Mouse (Mus musculus) G1E (cell line): Measurements from ENCODE around the gene Ndufab1. TPM values are rescaled to one million over a fixed set of nuclear protein-coding genes. Genes with fewer than 3 reads are reported as not detected.

Experiments used
- ATAC-seq: 2 replicates; pipeline ENCODE4 v1.8.0; 2016; ENCODE audit warnings: mild to moderate bottlenecking; ENCODE audit not compliant: insufficient number of reproducible peaks, poor library complexity, low FRiP score, severe bottlenecking; ENCODE audit errors: extremely low read depth
- DNase-seq: peaks from one replicate; pipeline ENCODE4 v3.0.0; 2012; ENCODE audit warnings: low spot score
- H3K27me3 ChIP-seq: 2 replicates; pipeline ENCODE4 v1.6.1; 2012; ENCODE audit warnings: mild to moderate bottlenecking, low read length, inconsistent platforms; ENCODE audit not compliant: insufficient read depth
- H3K36me3 ChIP-seq: replicated peaks from 2 replicates; pipeline ENCODE3; 2012; ENCODE audit warnings: mild to moderate bottlenecking, inconsistent platforms
- H3K4me1 ChIP-seq: 2 replicates; pipeline ENCODE4 v1.6.1; 2012; ENCODE audit warnings: low read depth, low read length, inconsistent platforms, mixed read lengths; ENCODE audit not compliant: insufficient read depth
- H3K4me3 ChIP-seq: 2 replicates; pipeline ENCODE4 v1.5.1; 2012; ENCODE audit warnings: low read depth, mild to moderate bottlenecking, inconsistent platforms, low read length, moderate library complexity, mixed read lengths
- H3K9me3 ChIP-seq: replicated peaks from 2 replicates; pipeline ENCODE4 v1.6.1; 2012; ENCODE audit warnings: inconsistent platforms
- CTCF ChIP-seq: IDR thresholded peaks from 2 replicates; pipeline ENCODE4 v1.5.1; 2012; ENCODE audit warnings: low read depth, low read length, inconsistent platforms, mixed read lengths
- GATA1 ChIP-seq: IDR thresholded peaks from 2 replicates; pipeline ENCODE4 v1.6.1; 2012; ENCODE audit warnings: borderline replicate concordance, low read length, inconsistent platforms, mixed read lengths
- GATA2 ChIP-seq: IDR thresholded peaks from 2 replicates; pipeline ENCODE4 v1.6.1; 2012; ENCODE audit warnings: low read depth, low read length, inconsistent platforms, borderline replicate concordance
- POLR2AphosphoS5 ChIP-seq: IDR thresholded peaks from 2 replicates; pipeline ENCODE4 v1.6.1; 2012; ENCODE audit warnings: low read depth, low read length, inconsistent platforms; ENCODE audit not compliant: insufficient replicate concordance
- TAL1 ChIP-seq: conservative IDR thresholded peaks from 2 replicates; pipeline ENCODE4 v1.6.1; 2012; ENCODE audit warnings: low read depth, low read length, inconsistent platforms, mixed read lengths
- polyA plus RNA-seq: library from polyadenylated mRNA; stranded (reverse); fragments of >175 nt; gene quantifications from 2 replicates; pipeline ENCODE4 v1.2.3, GENCODE M21; 2012
- total RNA-seq, 2 experiments: library from RNA; stranded (forward) in 1 of 2; stranded (reverse) in 1 of 2; fragments of 200-1000 nt in 1 of 2; fragments of >200 nt in 1 of 2; fragmentation: Nextera tagmentation in 1 of 2; gene quantifications; 2 replicates each; pipeline ENCODE4 v1.2.3; 2014 to 2017

Ndufab1 gene
- total RNA-seq (2014; fragmentation: Nextera tagmentation), result 161 and 182 TPM in 2 replicates
- total RNA-seq (2017), result 89.3 and 121 TPM in 2 replicates
- 1,259 and 1,762 TPM in 2 replicates for polyA plus RNA-seq

GRCm38 (mm10) chr7:122101747-122102244 is at the start of gene Ndufab1:
Gene Ndufab1, minus strand, starts transcription at chr7:122101886.
- no peaks in the 10 kb centered on the region for H3K27me3 ChIP-seq
- peak within 1 kb of the TSS; percentile 81 for H3K4me3 ChIP-seq
- DNase-seq, result peak; percentile 82
- peaks cover 41% of the 10 kb centered on the region for H3K36me3 ChIP-seq
- peak; percentile 79 for ATAC-seq
- no peaks in the 10 kb centered on the region for H3K9me3 ChIP-seq
- TF ChIP-seq GATA2 (no peak), GATA1 (no peak), CTCF (peak; percentile 68), POLR2AphosphoS5 (no peak)
- peaks cover 50% of the 10 kb centered on the region for H3K4me1 ChIP-seq

GRCm38 (mm10) chr7:122140991-122141390 is 39.3 kb upstream of the Ndufab1 start:
- Histone ChIP-seq H3K4me3 (no peak overlapping the region), H3K27me3 (no peaks in the 10 kb centered on the region), H3K9me3 (no peaks in the 10 kb centered on the region), H3K36me3 (peaks cover 87% of the 10 kb centered on the region), H3K4me1 (no peaks in the 10 kb centered on the region)
- ATAC-seq (no peak), DNase-seq (no peak)
- TF ChIP-seq CTCF (no peak), GATA2 (no peak), TAL1 (no peak), GATA1 (no peak), POLR2AphosphoS5 (no peak)

GRCm38 (mm10) chr7:122138190-122138589 is 36.5 kb upstream of the Ndufab1 start:
- DNase-seq, result no peak
- Histone ChIP-seq H3K9me3 (no peaks in the 10 kb centered on the region), H3K36me3 (peaks cover 81% of the 10 kb centered on the region), H3K27me3 (no peaks in the 10 kb centered on the region), H3K4me3 (no peak overlapping the region), H3K4me1 (peaks cover 5% of the 10 kb centered on the region)
- ATAC-seq, result no peak
- no peak for TF ChIP-seq GATA1
- TF ChIP-seq GATA2, result no peak
- no peak for TF ChIP-seq POLR2AphosphoS5
- no peak for TF ChIP-seq TAL1
- no peak for TF ChIP-seq CTCF

DNA sequence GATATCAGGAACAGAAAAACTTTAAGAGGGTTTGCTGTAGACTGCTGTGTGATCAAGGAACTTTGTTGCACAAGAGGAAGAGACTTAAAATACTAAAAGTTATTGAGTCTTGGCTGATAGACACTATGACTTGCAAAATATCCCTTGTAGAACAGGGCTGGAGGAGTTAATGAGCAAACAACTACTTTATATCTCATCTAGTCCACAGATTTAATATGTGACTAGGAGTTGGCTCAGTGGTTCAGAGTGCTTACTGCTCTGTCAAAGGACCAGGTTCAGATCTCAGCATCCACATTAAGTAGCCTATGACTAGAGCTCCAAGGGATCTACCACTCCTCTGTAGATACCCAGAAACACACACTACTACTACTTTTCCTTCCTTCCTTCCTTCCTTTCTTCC is 35.4 kb upstream of the Ndufab1 start:
- peaks cover 5% of the 10 kb centered on the region for H3K4me1 ChIP-seq
- TF ChIP-seq TAL1, result no peak
- no peak for TF ChIP-seq POLR2AphosphoS5
- ATAC-seq, result no peak
- H3K36me3 ChIP-seq, result peaks cover 72% of the 10 kb centered on the region
- no peak for DNase-seq
- no peaks in the 10 kb centered on the region for H3K9me3 ChIP-seq
- H3K4me3 ChIP-seq, result no peak overlapping the region
- no peaks in the 10 kb centered on the region for H3K27me3 ChIP-seq

DNA sequence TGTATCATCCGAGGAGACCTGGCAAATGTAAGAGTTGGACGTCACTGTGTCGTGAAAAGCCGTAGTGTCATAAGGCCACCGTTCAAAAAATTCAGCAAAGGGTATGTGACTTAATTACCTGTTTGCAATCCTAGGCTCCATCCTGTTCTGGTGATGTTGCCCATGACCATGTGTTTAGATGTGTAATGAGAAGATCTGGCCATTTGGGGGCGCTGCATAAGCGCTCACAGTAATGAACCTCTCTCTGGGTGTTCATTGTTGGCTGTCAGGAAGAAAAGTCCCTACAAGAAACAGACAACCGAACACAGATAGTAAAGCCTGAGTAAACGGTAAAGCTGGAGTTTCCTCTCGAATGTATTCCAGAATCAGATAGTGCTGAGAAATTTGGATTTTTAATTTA is 33.4 kb upstream of the Ndufab1 start:
- H3K4me1 ChIP-seq, result peaks cover 16% of the 10 kb centered on the region
- peak; percentile 29; the same call in 1 of the 2 replicates for TF ChIP-seq CTCF
- TF ChIP-seq TAL1, result no peak
- DNase-seq, result no peak
- peaks cover 64% of the 10 kb centered on the region for H3K36me3 ChIP-seq
- H3K27me3 ChIP-seq, result no peaks in the 10 kb centered on the region
- no peak for ATAC-seq
- H3K9me3 ChIP-seq, result no peaks in the 10 kb centered on the region
- no peak overlapping the region for H3K4me3 ChIP-seq

- no peak for ATAC-seq
- DNase-seq, result no peak
- no peaks in the 10 kb centered on the region for H3K27me3 ChIP-seq
- peak overlapping the region; percentile 89 for H3K4me3 ChIP-seq
- peaks cover 63% of the 10 kb centered on the region for H3K36me3 ChIP-seq
- H3K9me3 ChIP-seq, result no peaks in the 10 kb centered on the region
- no peak for TF ChIP-seq TAL1
- TF ChIP-seq CTCF, result no peak
- no peak for TF ChIP-seq POLR2AphosphoS5
- TF ChIP-seq GATA1, result no peak
- no peak for TF ChIP-seq GATA2
- peaks cover 19% of the 10 kb centered on the region for H3K4me1 ChIP-seq
Measured at GRCm38 (mm10) chr7:122133338-122133625, 31.6 kb upstream of the Ndufab1 start.
